Mouse (Mus musculus) intestine, postnatal 0 days (tissue): Measurements from ENCODE around the gene Higd1b. TPM values are rescaled to one million over a fixed set of nuclear protein-coding genes. Genes with fewer than 3 reads are reported as not detected.

ENCODE experiments used
- ATAC-seq: fragments of 200-750 bp; cut with Nextera tagmentation; 2 replicates; pipeline ENCODE4 v1.8.0; 2017; ENCODE audit warnings: mild to moderate bottlenecking, moderate TSS enrichment, moderate library complexity
- H3K27ac ChIP-seq: fragments of 300-500 bp; sonication (generic); 2 replicates; pipeline ENCODE4 v1.5.1; 2014; ENCODE audit warnings: mild to moderate bottlenecking, low read depth, low read length, moderate library complexity
- H3K27me3 ChIP-seq: fragments of 300-500 bp; sonication (generic); replicated peaks from 2 replicates; pipeline ENCODE4 v1.6.1; 2014; ENCODE audit warnings: low read length, mixed read lengths; ENCODE audit not compliant: control insufficient read depth, insufficient read depth
- H3K36me3 ChIP-seq: fragments of 300-500 bp; sonication (generic); 2 replicates; pipeline ENCODE4 v1.6.1; 2014; ENCODE audit warnings: mild to moderate bottlenecking, moderate library complexity; ENCODE audit not compliant: control insufficient read depth, insufficient read depth
- H3K4me1 ChIP-seq: fragments of 300-500 bp; sonication (generic); replicated peaks from 2 replicates; pipeline ENCODE4 v1.6.1; 2014; ENCODE audit warnings: antibody characterized with exemption, low read length, mixed read lengths; ENCODE audit not compliant: control insufficient read depth, insufficient read depth
- H3K4me2 ChIP-seq: fragments of 300-500 bp; sonication (generic); replicated peaks from 2 replicates; pipeline ENCODE4 v1.6.1; 2014; ENCODE audit warnings: low read depth, mild to moderate bottlenecking, moderate library complexity
- H3K4me3 ChIP-seq: fragments of 300-500 bp; sonication (generic); 2 replicates; pipeline ENCODE4 v1.5.1; 2014; ENCODE audit warnings: low read depth, low read length
- H3K9ac ChIP-seq: fragments of 300-500 bp; sonication (generic); 2 replicates; pipeline ENCODE4 v1.6.1; 2014; ENCODE audit warnings: mild to moderate bottlenecking, low read depth, low read length
- H3K9me3 ChIP-seq: fragments of 300-500 bp; sonication (generic); 2 replicates; pipeline ENCODE4 v1.6.1; 2016; ENCODE audit warnings: mixed run types; ENCODE audit not compliant: control insufficient read depth
- CTCF ChIP-seq: sonication (generic); IDR thresholded peaks from 2 replicates; pipeline ENCODE4 v1.5.1; 2016; ENCODE audit warnings: low read depth, mild to moderate bottlenecking, control low read depth, antibody characterized with exemption, moderate library complexity
- WGBS: fragments of 180-500 bp; shearing (Covaris S2); extraction: QIAGEN DNeasy Blood & Tissue Kit; methylation state at CpG from one replicate; pipeline ENCODE4 v1.1.7; 2014; 5-methylcytosine and 5-hydroxymethylcytosine counted together
- polyA plus RNA-seq: library from polyadenylated mRNA; unstranded; fragments of >200 nt; fragmentation: Nextera tagmentation; extraction: Ambion mirVana; gene quantifications from 2 replicates; pipeline ENCODE4 v1.2.1, GENCODE M21; 2015

Higd1b gene
- polyA plus RNA-seq = 0.22 and 0.52 TPM in 2 replicates

DNA sequence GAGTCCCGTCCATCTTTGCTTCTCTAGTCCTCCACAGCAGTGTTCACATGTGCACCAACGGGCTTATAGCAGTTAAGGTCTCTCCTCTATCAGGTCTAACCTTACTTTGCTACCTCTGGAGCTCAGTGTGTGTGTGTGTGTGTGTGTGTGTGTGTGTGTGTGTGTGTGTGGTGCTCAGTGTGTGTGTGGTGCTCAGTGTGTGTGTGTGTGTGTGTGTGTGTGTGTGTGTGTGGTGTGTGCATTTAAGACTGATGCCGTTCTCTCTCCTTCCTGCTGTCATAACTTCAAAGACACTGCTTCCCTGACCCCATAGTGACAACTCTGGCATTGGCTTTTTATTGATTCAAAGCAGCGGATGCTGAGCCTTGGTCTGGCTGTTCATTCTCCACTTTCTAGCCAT lies at the start of gene Higd1b:
Gene Higd1b (plus strand): TSS at position 301 of the 400 bp plus-strand sequence.
- no peak within 1 kb of the TSS for H3K4me3 ChIP-seq
- no peaks in the 10 kb centered on the region for H3K27me3 ChIP-seq
- 73% methylated on average over 4 of the region's 4 CpGs for WGBS
- no peak within 1 kb of the TSS for H3K9ac ChIP-seq
- TF ChIP-seq CTCF = no peak
- H3K36me3 ChIP-seq = peaks cover 39% of the 10 kb centered on the region
- ATAC-seq = no peak
- no peak within 1 kb of the TSS for H3K27ac ChIP-seq
- no peaks in the 10 kb centered on the region for H3K9me3 ChIP-seq
- H3K4me1 ChIP-seq = no peaks in the 10 kb centered on the region
- no peak within 1 kb of the TSS for H3K4me2 ChIP-seq

- H3K36me3 ChIP-seq = no peaks in the 10 kb centered on the region
- ATAC-seq = no peak
- no peak overlapping the region for H3K27ac ChIP-seq
- H3K4me1 ChIP-seq = no peaks in the 10 kb centered on the region; the same call in 1 of the 2 replicates
- H3K4me3 ChIP-seq = no peak overlapping the region
- no peak overlapping the region for H3K4me2 ChIP-seq
- WGBS = 68% methylated on average over 5 of the region's 5 CpGs
- no peaks in the 10 kb centered on the region for H3K27me3 ChIP-seq
- no peak overlapping the region for H3K9ac ChIP-seq
- H3K9me3 ChIP-seq = no peaks in the 10 kb centered on the region
- no peak for TF ChIP-seq CTCF
These were observed 47.9 kb upstream of the Higd1b start for GRCm38 (mm10) chr11:102787688-102788177.

- no peak for TF ChIP-seq CTCF
- ATAC-seq = no peak
- no peaks in the 10 kb centered on the region for H3K9me3 ChIP-seq
- no peaks in the 10 kb centered on the region for H3K27me3 ChIP-seq
- H3K4me2 ChIP-seq = no peak overlapping the region
- H3K4me3 ChIP-seq = no peak overlapping the region
- H3K9ac ChIP-seq = no peak overlapping the region; the same call in 1 of the 2 replicates
- no peak overlapping the region; the same call in 1 of the 2 replicates for H3K27ac ChIP-seq
- H3K36me3 ChIP-seq = no peaks in the 10 kb centered on the region; the same call in 1 of the 2 replicates
- WGBS = 44% methylated on average over 14 of the region's 14 CpGs
- H3K4me1 ChIP-seq = no peaks in the 10 kb centered on the region; the same call in 1 of the 2 replicates
These were observed 43.8 kb upstream of the Higd1b start for GRCm38 (mm10) chr11:102791682-102792445.

GRCm38 (mm10) chr11:102794157-102794556 lies 41.5 kb upstream of the Higd1b start:
- no peak for ATAC-seq
- no peaks in the 10 kb centered on the region; the same call in 1 of the 2 replicates for H3K4me1 ChIP-seq
- 56% methylated on average over 8 of the region's 8 CpGs for WGBS

DNA sequence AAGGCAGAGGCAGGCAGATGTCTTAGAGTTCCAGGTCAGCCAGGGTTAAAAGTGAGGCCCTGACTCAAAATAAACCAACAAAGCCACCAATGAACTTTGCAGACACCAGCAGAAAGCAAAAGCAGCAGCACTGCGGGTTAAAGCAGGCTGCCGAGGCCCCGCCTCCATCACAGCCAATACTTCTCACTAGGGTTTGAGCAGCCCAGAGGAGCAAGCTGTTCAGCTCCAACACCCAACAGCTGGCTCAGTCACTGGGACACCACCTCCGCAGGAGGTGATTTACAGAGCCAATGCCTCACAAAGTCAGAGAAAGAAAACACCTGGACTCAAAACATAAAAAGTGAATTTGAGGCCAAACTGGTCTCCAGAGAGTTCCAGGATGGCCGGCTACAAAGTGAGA lies 32.2 kb upstream of the Higd1b start:
- Histone ChIP-seq H3K9me3 (no peaks in the 10 kb centered on the region), H3K27ac (no peak overlapping the region), H3K27me3 (no peaks in the 10 kb centered on the region), H3K36me3 (no peaks in the 10 kb centered on the region), H3K9ac (no peak overlapping the region), H3K4me1 (no peaks in the 10 kb centered on the region), H3K4me2 (no peak overlapping the region), H3K4me3 (no peak overlapping the region)
- WGBS = 73% methylated on average over 5 of the region's 5 CpGs
- ATAC-seq = no peak
- no peak for TF ChIP-seq CTCF

More at GRCm38 (mm10) chr11:102794157-102794556, 41.5 kb upstream of the Higd1b start:
- no peak overlapping the region for H3K4me2 ChIP-seq
- H3K4me3 ChIP-seq = no peak overlapping the region
- no peak overlapping the region for H3K27ac ChIP-seq
- no peaks in the 10 kb centered on the region for H3K9me3 ChIP-seq
- no peaks in the 10 kb centered on the region for H3K27me3 ChIP-seq
- no peak for TF ChIP-seq CTCF
- H3K36me3 ChIP-seq = no peaks in the 10 kb centered on the region; the same call in 1 of the 2 replicates
- no peak overlapping the region for H3K9ac ChIP-seq

GRCm38 (mm10) chr11:102808246-102808645 lies 27.4 kb upstream of the Higd1b start:
- WGBS = 64% methylated on average over 5 of the region's 5 CpGs
- H3K27ac ChIP-seq = no peak overlapping the region
- no peak for ATAC-seq
- no peak for TF ChIP-seq CTCF
- no peaks in the 10 kb centered on the region for H3K27me3 ChIP-seq
- no peaks in the 10 kb centered on the region for H3K9me3 ChIP-seq
- no peak overlapping the region for H3K4me2 ChIP-seq
- H3K9ac ChIP-seq = no peak overlapping the region
- no peak overlapping the region for H3K4me3 ChIP-seq
- H3K36me3 ChIP-seq = no peaks in the 10 kb centered on the region
- H3K4me1 ChIP-seq = no peaks in the 10 kb centered on the region
